Mouse (Mus musculus) gastrocnemius, adult 18-20 months (tissue): Measurements from ENCODE around the gene Tdpoz5. TPM values are rescaled to one million over a fixed set of nuclear protein-coding genes. Genes with fewer than 3 reads are reported as not detected.
"Not testable (repeated sequence)": the region's sequence is repeated elsewhere in the genome, so short reads cannot be mapped to it uniquely, and the experiment has no call there.

Source experiments
- DNase-seq: peaks from one replicate; pipeline ENCODE4 v3.0.0; 2021; ENCODE audit warnings: low spot score
- long read RNA-seq, 2 experiments: library from polyadenylated mRNA; stranded (forward); transcript quantifications; one replicate each; pipeline ENCODE4 v2.0.0; 2021
- total RNA-seq, 2 experiments: library from RNA; stranded (reverse); gene quantifications; 2 replicates each; pipeline ENCODE4 v1.2.3; 2021

Tdpoz5 gene
- total RNA-seq, result not detected
- long read RNA-seq, experiment 1, result 0 reads
- long read RNA-seq, experiment 2, result 0 reads

- DNase-seq, result not testable (repeated sequence)
These were observed at the start of gene Tdpoz5 for GRCm38 (mm10) chr3:93961214-93961613. Gene Tdpoz5 (minus strand): TSS chr3:93961314.

- not testable (repeated sequence) for DNase-seq
These were observed 7.8 kb upstream of the Tdpoz5 start for GRCm38 (mm10) chr3:93968938-93969337.

- DNase-seq, result not testable (repeated sequence)
These were observed 17.7 kb downstream of the Tdpoz5 start, which contains the start of gene Gm9117 for GRCm38 (mm10) chr3:93943443-93943842. Gene Gm9117 (minus strand): TSS chr3:93943543.

GRCm38 (mm10) chr3:93938386-93938785 lies 22.7 kb downstream of the Tdpoz5 start:
- DNase-seq, result not testable (repeated sequence)

Other genes with a start within 250 kb of the Tdpoz5 start
- not detected for gene Gm5773, start 188.3 kb downstream of the Tdpoz5 start, total RNA-seq
- not detected for gene Tdpoz4, start 164.9 kb downstream of the Tdpoz5 start, total RNA-seq
- not detected for gene Tdpoz3, start 135.3 kb downstream of the Tdpoz5 start, total RNA-seq
- not detected for gene Gm9117, start 17.8 kb downstream of the Tdpoz5 start, total RNA-seq
- gene Gm9125, start 93.6 kb upstream of the Tdpoz5 start, total RNA-seq, result not detected
- gene Gm10697, start 111.3 kb upstream of the Tdpoz5 start, total RNA-seq, result not detected
- gene Gm10696, start 216.9 kb upstream of the Tdpoz5 start, total RNA-seq, result not detected
- gene Gm5286, start 235.4 kb upstream of the Tdpoz5 start, total RNA-seq, result not detected